In the genomic region with DNA sequence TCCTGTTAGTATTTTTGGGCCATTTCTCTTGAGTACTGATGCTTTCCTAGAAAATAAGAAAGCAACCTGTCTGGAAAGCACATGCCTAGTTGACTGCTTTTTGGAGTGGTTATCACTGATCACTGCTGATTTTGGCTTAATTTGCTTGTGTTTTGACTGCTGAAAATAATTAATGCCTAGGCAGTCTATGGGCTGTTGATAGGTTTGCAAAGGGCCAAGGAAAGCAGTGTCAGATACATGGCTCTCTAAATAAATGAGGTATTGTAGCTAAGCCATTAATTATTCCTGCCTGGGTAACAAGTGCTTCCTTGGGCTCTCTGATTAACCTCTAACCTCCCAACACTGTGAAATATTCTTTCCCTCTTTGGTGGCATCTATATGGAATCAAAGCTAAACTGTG, we compare ENCODE assay signal across 26 mouse cellular contexts.
"Had no signal": no experiment of that assay in that cellular context is flagged by ENCODE, and none has a peak within 500 bp of the region (broad histone marks: within the 10 kb centered on the region; RNA-seq: fewer than 3 reads in every experiment).

No protein-coding gene starts in this region.

- H3K4me2 ChIP-seq: heart, embryonic 12.5 days; hindbrain, embryonic 12.5 days; hindbrain, embryonic 14.5 days; intestine, embryonic 15.5 days; limb, embryonic 13.5 days; limb, embryonic 15.5 days; liver, embryonic 12.5 days had no signal

- ATAC-seq: hindbrain, embryonic 16.5 days; inflammation-experienced regulatory T-cells, adult 6 months; intestine, embryonic 15.5 days; intestine, postnatal 0 days; liver, embryonic 12.5 days had no signal

- H3K9me3 ChIP-seq: heart, embryonic 10.5 days; heart, embryonic 12.5 days; hindbrain, embryonic 10.5 days; hindbrain, embryonic 12.5 days; intestine, embryonic 15.5 days; limb, embryonic 13.5 days; limb, embryonic 15.5 days; liver, embryonic 12.5 days had no signal

- H3K4me3 ChIP-seq: gastrocnemius, adult 2 months; heart, embryonic 10.5 days; heart, embryonic 12.5 days; hindbrain, embryonic 10.5 days; hindbrain, embryonic 12.5 days; intestine, embryonic 15.5 days; layer of hippocampus, adult 2 months; limb, embryonic 13.5 days; limb, embryonic 15.5 days; liver, embryonic 12.5 days had no signal

- H3K4me1 ChIP-seq: heart, embryonic 10.5 days; heart, embryonic 12.5 days; hindbrain, embryonic 10.5 days; hindbrain, embryonic 12.5 days; intestine, embryonic 15.5 days; limb, embryonic 13.5 days; limb, embryonic 15.5 days; liver, embryonic 12.5 days had no signal

- H3K36me3 ChIP-seq: heart, embryonic 10.5 days; heart, embryonic 12.5 days; hindbrain, embryonic 10.5 days; hindbrain, embryonic 12.5 days; intestine, embryonic 15.5 days; limb, embryonic 13.5 days; limb, embryonic 15.5 days; liver, embryonic 12.5 days had no signal

- H3K27me3 ChIP-seq: heart, embryonic 12.5 days; hindbrain, embryonic 12.5 days; intestine, embryonic 15.5 days; limb, embryonic 13.5 days; limb, embryonic 15.5 days; liver, embryonic 12.5 days had no signal

- DNase-seq: gastrocnemius, adult 2 months; gastrocnemius, postnatal 10 days; gastrocnemius, postnatal 25 days; heart, adult 18-20 months; heart, postnatal 10 days; heart, postnatal 4 days; kidney, adult 18-20 months; kidney, adult 8-10 months; kidney, postnatal 10 days; kidney, postnatal 25 days; kidney, postnatal 4 days; left cerebral cortex, postnatal 4 days had no signal

- H3K27ac ChIP-seq: gastrocnemius, adult 2 months; heart, embryonic 10.5 days; hindbrain, embryonic 10.5 days; hindbrain, embryonic 12.5 days; hindbrain, embryonic 14.5 days; intestine, embryonic 15.5 days; layer of hippocampus, adult 2 months; limb, embryonic 13.5 days; limb, embryonic 15.5 days; liver, embryonic 12.5 days; liver, embryonic 14.5 days had no signal

- H3K9ac ChIP-seq: heart, embryonic 12.5 days; hindbrain, embryonic 12.5 days; hindbrain, embryonic 14.5 days; intestine, embryonic 15.5 days; limb, embryonic 13.5 days; limb, embryonic 15.5 days; liver, embryonic 12.5 days; liver, embryonic 14.5 days had no signal
